Mouse (Mus musculus): ENCODE measurements around the gene Pde6b. TPM values are rescaled to one million over a fixed set of nuclear protein-coding genes. Genes with fewer than 3 reads are reported as not detected.

Pde6b gene
- 0.39 and 0.49 TPM in 2 replicates for polyA plus RNA-seq (2015; fragmentation: Nextera tagmentation; extraction: Ambion mirVana)

GRCm38 (mm10) chr5:108388201-108388600 lies at the start of gene Pde6b:
TSS of gene Pde6b (plus strand) at chr5:108388391.
- 78% methylated on average over 7 of the region's 7 CpGs for WGBS
- no peak within 1 kb of the TSS for H3K9ac ChIP-seq (replicated peaks; ENCODE audit: low read length)
- no peak within 1 kb of the TSS for H3K27ac ChIP-seq (ENCODE audit: low read length)
- no peaks in the 10 kb centered on the region for H3K9me3 ChIP-seq (ENCODE audit: low read length)
- H3K4me1 ChIP-seq (ENCODE audit: insufficient read depth, low read length) = no peaks in the 10 kb centered on the region
- no peaks in the 10 kb centered on the region for H3K27me3 ChIP-seq (ENCODE audit: insufficient read depth, low read length)
- H3K4me2 ChIP-seq (replicated peaks; ENCODE audit: low read depth, low read length) = no peak within 1 kb of the TSS
- no peak for ATAC-seq (ENCODE audit: low FRiP score, low TSS enrichment)
- no peaks in the 10 kb centered on the region for H3K36me3 ChIP-seq (ENCODE audit: insufficient read depth, low read length)
- H3K4me3 ChIP-seq (ENCODE audit: low read length) = no peak within 1 kb of the TSS

- no peak overlapping the region for H3K4me3 ChIP-seq (ENCODE audit: low read length)
- H3K4me2 ChIP-seq (replicated peaks; ENCODE audit: low read depth, low read length) = no peak overlapping the region
- no peak for ATAC-seq (ENCODE audit: low FRiP score, low TSS enrichment)
- no peak overlapping the region for H3K27ac ChIP-seq (ENCODE audit: low read length)
- WGBS = 92% methylated on average over 4 of the region's 4 CpGs
- H3K9ac ChIP-seq (replicated peaks; ENCODE audit: low read length) = no peak overlapping the region
- H3K9me3 ChIP-seq (ENCODE audit: low read length) = no peaks in the 10 kb centered on the region
- peaks cover 16% of the 10 kb centered on the region for H3K36me3 ChIP-seq (ENCODE audit: insufficient read depth, low read length)
- H3K27me3 ChIP-seq (ENCODE audit: insufficient read depth, low read length) = no peaks in the 10 kb centered on the region
- no peaks in the 10 kb centered on the region for H3K4me1 ChIP-seq (ENCODE audit: insufficient read depth, low read length)
Measured at GRCm38 (mm10) chr5:108343680-108344170, 44.5 kb upstream of the Pde6b start.

GRCm38 (mm10) chr5:108345313-108346071 lies 42.7 kb upstream of the Pde6b start:
- WGBS = 89% methylated on average over 10 of the region's 10 CpGs
- H3K36me3 ChIP-seq (ENCODE audit: insufficient read depth, low read length) = peaks cover 24% of the 10 kb centered on the region
- no peaks in the 10 kb centered on the region for H3K9me3 ChIP-seq (ENCODE audit: low read length)
- no peaks in the 10 kb centered on the region for H3K27me3 ChIP-seq (ENCODE audit: insufficient read depth, low read length)
- no peak for ATAC-seq (ENCODE audit: low FRiP score, low TSS enrichment)
- no peak overlapping the region for H3K27ac ChIP-seq (ENCODE audit: low read length)
- no peak overlapping the region for H3K4me2 ChIP-seq (replicated peaks; ENCODE audit: low read depth, low read length)
- H3K4me1 ChIP-seq (ENCODE audit: insufficient read depth, low read length) = no peaks in the 10 kb centered on the region
- no peak overlapping the region for H3K4me3 ChIP-seq (ENCODE audit: low read length)
- no peak overlapping the region for H3K9ac ChIP-seq (replicated peaks; ENCODE audit: low read length)

GRCm38 (mm10) chr5:108347843-108348242 lies 40.3 kb upstream of the Pde6b start:
- H3K9me3 ChIP-seq (ENCODE audit: low read length) = no peaks in the 10 kb centered on the region
- H3K9ac ChIP-seq (replicated peaks; ENCODE audit: low read length) = no peak overlapping the region
- H3K4me2 ChIP-seq (replicated peaks; ENCODE audit: low read depth, low read length) = no peak overlapping the region
- no peaks in the 10 kb centered on the region for H3K4me1 ChIP-seq (ENCODE audit: insufficient read depth, low read length)
- ATAC-seq (ENCODE audit: low FRiP score, low TSS enrichment) = no peak
- no peak overlapping the region for H3K4me3 ChIP-seq (ENCODE audit: low read length)
- peaks cover 19% of the 10 kb centered on the region for H3K36me3 ChIP-seq (ENCODE audit: insufficient read depth, low read length)
- no peak overlapping the region for H3K27ac ChIP-seq (ENCODE audit: low read length)
- no peaks in the 10 kb centered on the region for H3K27me3 ChIP-seq (ENCODE audit: insufficient read depth, low read length)
- 88% methylated on average over 6 of the region's 6 CpGs for WGBS

GRCm38 (mm10) chr5:108349511-108350148 lies 38.6 kb upstream of the Pde6b start:
- 90% methylated on average over 9 of the region's 9 CpGs for WGBS
- Histone ChIP-seq H3K36me3 (ENCODE audit: insufficient read depth, low read length) (peaks cover 17% of the 10 kb centered on the region), H3K4me1 (ENCODE audit: insufficient read depth, low read length) (no peaks in the 10 kb centered on the region), H3K4me3 (ENCODE audit: low read length) (no peak overlapping the region), H3K9me3 (ENCODE audit: low read length) (no peaks in the 10 kb centered on the region), H3K4me2 (replicated peaks; ENCODE audit: low read depth, low read length) (no peak overlapping the region), H3K27ac (ENCODE audit: low read length) (no peak overlapping the region), H3K9ac (replicated peaks; ENCODE audit: low read length) (no peak overlapping the region), H3K27me3 (ENCODE audit: insufficient read depth, low read length) (no peaks in the 10 kb centered on the region)
- ATAC-seq (ENCODE audit: low FRiP score, low TSS enrichment) = no peak

- no peak overlapping the region for H3K27ac ChIP-seq (ENCODE audit: low read length)
- ATAC-seq (ENCODE audit: low FRiP score, low TSS enrichment) = no peak
- H3K4me2 ChIP-seq (replicated peaks; ENCODE audit: low read depth, low read length) = no peak overlapping the region
- no peaks in the 10 kb centered on the region for H3K4me1 ChIP-seq (ENCODE audit: insufficient read depth, low read length)
- H3K4me3 ChIP-seq (ENCODE audit: low read length) = no peak overlapping the region
- no peaks in the 10 kb centered on the region for H3K27me3 ChIP-seq (ENCODE audit: insufficient read depth, low read length)
- no peak overlapping the region for H3K9ac ChIP-seq (replicated peaks; ENCODE audit: low read length)
- WGBS = 84% methylated on average over 2 of the region's 2 CpGs
- H3K9me3 ChIP-seq (ENCODE audit: low read length) = 0 out of 2 replicates have a peak, but pooled peaks cover 4% of the 10 kb centered on the region
- H3K36me3 ChIP-seq (ENCODE audit: insufficient read depth, low read length) = peaks cover 8% of the 10 kb centered on the region
Measured at GRCm38 (mm10) chr5:108354056-108354455, 34.1 kb upstream of the Pde6b start.

GRCm38 (mm10) chr5:108357862-108358261 lies 30.3 kb upstream of the Pde6b start:
- Histone ChIP-seq H3K4me3 (ENCODE audit: low read length) (no peak overlapping the region), H3K4me1 (ENCODE audit: insufficient read depth, low read length) (no peaks in the 10 kb centered on the region), H3K36me3 (ENCODE audit: insufficient read depth, low read length) (no peaks in the 10 kb centered on the region), H3K9me3 (ENCODE audit: low read length) (0 out of 2 replicates have a peak, but pooled peaks cover 4% of the 10 kb centered on the region), H3K4me2 (replicated peaks; ENCODE audit: low read depth, low read length) (no peak overlapping the region), H3K27me3 (ENCODE audit: insufficient read depth, low read length) (peaks cover 5% of the 10 kb centered on the region; the same call in 1 of the 2 replicates), H3K27ac (ENCODE audit: low read length) (no peak overlapping the region), H3K9ac (replicated peaks; ENCODE audit: low read length) (no peak overlapping the region)
- no peak for ATAC-seq (ENCODE audit: low FRiP score, low TSS enrichment)
- 98% methylated on average over 1 of the region's 1 CpGs for WGBS

- H3K9me3 ChIP-seq (ENCODE audit: low read length) = 0 out of 2 replicates have a peak, but pooled peaks cover 4% of the 10 kb centered on the region
- no peak overlapping the region for H3K27ac ChIP-seq (ENCODE audit: low read length)
- no peak overlapping the region for H3K4me2 ChIP-seq (replicated peaks; ENCODE audit: low read depth, low read length)
- 84% methylated on average over 9 of the region's 9 CpGs for WGBS
- H3K4me1 ChIP-seq (ENCODE audit: insufficient read depth, low read length) = no peaks in the 10 kb centered on the region
- H3K27me3 ChIP-seq (ENCODE audit: insufficient read depth, low read length) = peaks cover 21% of the 10 kb centered on the region
- H3K9ac ChIP-seq (replicated peaks; ENCODE audit: low read length) = no peak overlapping the region
- H3K36me3 ChIP-seq (ENCODE audit: insufficient read depth, low read length) = no peaks in the 10 kb centered on the region
- H3K4me3 ChIP-seq (ENCODE audit: low read length) = no peak overlapping the region
- ATAC-seq (ENCODE audit: low FRiP score, low TSS enrichment) = no peak
Measured at GRCm38 (mm10) chr5:108359491-108359890, 28.7 kb upstream of the Pde6b start.

GRCm38 (mm10) chr5:108360211-108360610 lies 28.0 kb upstream of the Pde6b start:
- no peak for ATAC-seq (ENCODE audit: low FRiP score, low TSS enrichment)
- H3K36me3 ChIP-seq (ENCODE audit: insufficient read depth, low read length) = no peaks in the 10 kb centered on the region
- no peak overlapping the region for H3K27ac ChIP-seq (ENCODE audit: low read length)
- no peak overlapping the region for H3K4me2 ChIP-seq (replicated peaks; ENCODE audit: low read depth, low read length)
- 83% methylated on average over 4 of the region's 4 CpGs for WGBS
- H3K9ac ChIP-seq (replicated peaks; ENCODE audit: low read length) = no peak overlapping the region
- no peak overlapping the region for H3K4me3 ChIP-seq (ENCODE audit: low read length)
- H3K27me3 ChIP-seq (ENCODE audit: insufficient read depth, low read length) = peaks cover 28% of the 10 kb centered on the region
- 0 out of 2 replicates have a peak, but pooled peaks cover 4% of the 10 kb centered on the region for H3K9me3 ChIP-seq (ENCODE audit: low read length)
- no peaks in the 10 kb centered on the region for H3K4me1 ChIP-seq (ENCODE audit: insufficient read depth, low read length)

- no peak for ATAC-seq (ENCODE audit: low FRiP score, low TSS enrichment)
- Histone ChIP-seq H3K27me3 (ENCODE audit: insufficient read depth, low read length) (peaks cover 49% of the 10 kb centered on the region), H3K9ac (replicated peaks; ENCODE audit: low read length) (no peak overlapping the region), H3K4me3 (ENCODE audit: low read length) (no peak overlapping the region), H3K9me3 (ENCODE audit: low read length) (0 out of 2 replicates have a peak, but pooled peaks cover 4% of the 10 kb centered on the region), H3K4me1 (ENCODE audit: insufficient read depth, low read length) (peaks cover 10% of the 10 kb centered on the region; the same call in 1 of the 2 replicates), H3K36me3 (ENCODE audit: insufficient read depth, low read length) (no peaks in the 10 kb centered on the region), H3K4me2 (replicated peaks; ENCODE audit: low read depth, low read length) (no peak overlapping the region), H3K27ac (ENCODE audit: low read length) (no peak overlapping the region)
- 24% methylated on average over 3 of the region's 3 CpGs for WGBS
Measured at GRCm38 (mm10) chr5:108362330-108362729, 25.9 kb upstream of the Pde6b start.
